Mouse (Mus musculus) telencephalon, adult 2 months (tissue): ENCODE results near the gene Slc8a1.

Source experiments
- DNase-seq: peaks from one replicate; pipeline ENCODE4 v3.0.0-alpha.2; 2011; ENCODE audit warnings: low read depth, low spot score

Slc8a1 gene

GRCm38 (mm10) chr17:81738311-81738755, at the start of gene Slc8a1:
Gene Slc8a1, minus strand, starts transcription at chr17:81738377.
- peak; percentile 76 for DNase-seq

DNA sequence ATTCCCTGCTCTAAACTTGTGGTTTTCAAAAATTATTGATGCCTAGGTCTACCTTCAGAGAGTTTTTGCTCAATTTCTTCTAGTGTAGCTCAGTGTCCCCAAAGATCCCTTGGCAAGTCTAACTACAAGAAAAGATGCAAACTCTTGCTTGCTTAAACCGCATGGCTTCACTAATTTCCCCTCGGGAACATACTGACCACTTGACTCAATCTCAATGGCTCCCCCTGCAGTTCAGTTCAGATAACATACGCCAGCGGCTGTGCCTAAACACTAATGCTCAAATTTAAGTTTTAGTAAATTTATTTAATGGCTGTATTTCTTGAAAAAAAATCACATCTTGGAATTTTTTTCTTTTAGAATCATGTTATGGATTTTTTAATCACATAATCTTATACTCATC, 49.2 kb upstream of the Slc8a1 start:
- DNase-seq, result no peak

DNA sequence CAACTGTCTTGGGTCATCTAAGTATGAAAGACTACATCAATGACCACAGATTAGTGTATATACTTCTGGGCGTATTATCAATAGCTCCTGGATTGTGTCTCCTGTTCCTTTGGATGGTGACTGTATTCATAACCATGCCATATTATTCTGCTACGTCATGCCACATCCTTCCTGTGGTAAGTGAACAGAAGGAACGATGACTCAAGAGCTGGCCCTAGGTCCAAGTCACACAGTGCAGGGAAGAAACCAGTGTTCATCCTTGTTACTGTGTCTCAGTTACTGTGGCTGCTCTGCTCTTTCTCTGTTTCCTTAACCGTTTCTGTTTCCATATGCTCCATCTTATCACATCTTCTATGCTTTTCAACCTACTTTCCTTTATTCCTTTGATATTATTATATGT, 44.1 kb upstream of the Slc8a1 start:
- DNase-seq, result no peak

DNA sequence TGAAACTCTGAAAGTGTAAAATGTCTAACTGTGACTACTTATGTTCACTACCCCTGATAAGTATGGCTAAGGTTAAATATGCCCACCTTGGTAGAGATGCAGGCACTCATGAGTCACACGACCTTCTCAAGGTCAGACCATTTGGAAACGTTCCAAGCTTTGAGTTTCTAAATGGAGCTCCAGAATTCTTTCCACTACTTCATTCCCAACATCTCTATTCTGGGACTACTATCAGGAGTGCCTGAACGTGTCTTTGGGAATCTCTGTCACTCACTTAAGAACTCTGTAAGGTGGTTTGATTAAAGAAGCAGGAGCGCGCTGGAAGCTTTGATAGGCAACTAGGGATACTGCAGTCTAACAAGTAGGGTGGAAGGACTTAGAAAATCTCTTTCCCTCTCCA, 43.3 kb upstream of the Slc8a1 start:
- DNase-seq, result no peak

GRCm38 (mm10) chr17:81779883-81780282, 41.7 kb upstream of the Slc8a1 start:
- DNase-seq, result no peak

GRCm38 (mm10) chr17:81750664-81751063, 12.5 kb upstream of the Slc8a1 start:
- DNase-seq, result no peak

DNA sequence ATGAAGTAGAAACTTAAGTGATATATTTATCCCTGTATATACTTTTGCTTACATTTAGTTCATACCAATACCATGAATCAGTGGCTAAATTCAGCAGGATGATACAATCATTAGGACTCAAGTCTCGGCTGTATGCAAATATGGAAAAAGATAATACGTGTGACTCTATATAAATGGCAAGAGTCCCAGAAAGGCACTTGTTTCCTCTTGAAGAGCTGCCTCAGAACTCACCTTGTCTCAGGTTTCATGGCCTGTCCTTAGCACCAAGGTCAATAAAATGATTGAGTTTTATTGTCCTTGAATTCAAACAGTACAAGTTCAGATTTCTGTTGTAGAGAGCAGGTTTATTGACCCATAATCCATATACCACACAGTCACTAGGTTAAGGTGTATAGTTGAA, 4.9 kb upstream of the Slc8a1 start:
- no peak for DNase-seq

DNA sequence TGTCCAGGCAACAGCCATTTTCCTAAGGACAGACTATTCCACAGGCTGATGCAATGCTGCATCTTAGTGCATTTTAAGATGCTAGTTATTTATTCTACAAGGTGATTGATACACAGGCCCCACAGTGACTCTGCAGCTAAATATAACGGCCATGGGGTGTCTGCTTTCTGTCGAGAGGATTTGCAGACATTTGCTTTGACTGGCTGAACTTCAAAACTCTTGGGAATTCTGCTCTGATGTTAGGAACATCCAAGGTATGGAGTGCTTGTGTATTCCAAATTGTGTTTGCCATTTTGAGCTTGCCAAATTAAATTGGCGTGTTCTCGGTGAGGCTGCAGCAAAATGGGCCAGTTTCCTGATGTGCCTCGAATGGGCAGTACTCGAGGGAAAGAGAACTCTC, 2.4 kb upstream of the Slc8a1 start:
- no peak for DNase-seq

DNA sequence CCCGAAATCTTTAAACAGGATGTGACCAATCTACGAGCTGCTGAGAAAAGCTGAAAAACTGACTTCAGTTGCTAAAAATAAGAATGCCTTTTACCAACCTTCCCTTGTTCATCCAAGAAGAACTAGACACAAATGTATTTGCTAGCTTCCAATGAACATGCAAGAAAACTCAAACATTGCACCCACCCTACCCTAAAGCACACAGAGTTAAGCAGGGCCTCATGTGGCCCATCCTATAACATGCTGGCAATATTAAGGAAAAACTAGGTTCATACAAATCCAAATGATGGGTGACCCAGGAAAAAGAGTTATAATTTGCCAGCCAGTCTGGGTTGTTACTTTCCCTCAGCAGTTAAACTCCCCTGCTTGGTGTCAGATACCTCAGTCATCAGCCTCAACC, 398 bp downstream of the Slc8a1 start:
- DNase-seq, result peak; percentile 19

GRCm38 (mm10) chr17:81737309-81737708, 868 bp downstream of the Slc8a1 start:
- DNase-seq, result peak; percentile 9

DNA sequence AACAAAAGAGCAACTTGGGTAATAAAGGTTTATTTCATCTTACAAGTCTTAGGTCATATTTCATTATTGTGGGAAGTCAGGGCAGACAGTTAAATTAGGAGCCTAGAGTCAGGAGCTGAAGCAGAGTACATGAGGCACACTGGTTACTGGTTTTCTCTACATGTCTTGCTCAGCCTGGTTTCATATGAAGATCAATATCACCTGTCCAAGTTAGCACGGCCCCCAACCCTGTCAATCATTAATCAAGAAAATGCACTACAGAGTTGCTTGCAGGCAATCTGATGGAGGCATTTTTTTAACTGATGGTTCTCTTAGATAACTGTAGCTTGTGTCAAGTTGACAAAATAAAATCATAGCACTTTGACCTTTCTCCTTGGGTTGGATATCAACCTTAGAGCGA, 2.6 kb downstream of the Slc8a1 start:
- no peak for DNase-seq

- DNase-seq, result no peak
Measured at GRCm38 (mm10) chr17:81729891-81730290, 8.3 kb downstream of the Slc8a1 start.

DNA sequence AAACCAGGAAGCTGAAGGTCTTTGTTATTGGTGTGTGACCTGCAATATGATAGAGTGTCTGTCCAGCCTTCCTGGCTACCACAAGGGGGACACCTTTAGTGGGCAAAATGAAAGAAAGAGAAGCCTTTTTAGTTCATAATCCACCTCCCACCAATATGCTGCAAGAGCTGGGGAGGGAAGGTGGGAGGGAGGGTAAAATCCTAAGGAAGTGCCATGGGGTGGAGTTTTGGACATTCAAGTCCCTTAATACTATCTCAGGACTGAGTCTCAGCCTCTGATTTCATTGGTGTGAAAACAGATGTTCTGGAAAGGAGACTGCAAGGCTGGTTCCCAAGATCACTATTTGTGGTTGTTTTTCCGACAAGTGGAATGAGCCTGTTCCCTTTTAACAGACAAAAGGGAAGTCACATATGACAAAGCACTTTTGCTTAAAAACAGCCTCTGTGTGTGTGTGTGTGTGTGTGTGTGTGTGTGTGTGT, 25.9 kb downstream of the Slc8a1 start:
- no peak for DNase-seq

DNA sequence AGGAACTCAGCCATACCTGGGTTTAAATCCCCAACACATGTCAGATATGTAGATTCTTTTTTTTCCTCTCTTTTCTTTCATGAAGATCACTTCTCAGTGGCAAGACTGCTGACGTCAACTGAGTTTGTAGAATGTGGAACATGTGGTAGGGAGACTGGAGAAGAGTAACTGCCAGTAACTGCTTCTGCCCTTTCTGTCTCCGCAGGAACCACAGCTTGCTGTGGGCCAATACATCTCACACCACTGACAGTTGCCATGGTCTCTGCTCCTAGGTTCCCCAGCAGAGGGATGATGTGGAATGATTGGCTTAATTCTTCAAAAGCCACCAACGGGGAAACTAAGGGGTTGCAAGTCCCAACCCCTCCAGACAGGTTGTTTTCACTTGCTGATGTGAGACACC, 33.4 kb downstream of the Slc8a1 start:
- no peak for DNase-seq

GRCm38 (mm10) chr17:81703258-81703657, 34.9 kb downstream of the Slc8a1 start:
- DNase-seq, result no peak

DNA sequence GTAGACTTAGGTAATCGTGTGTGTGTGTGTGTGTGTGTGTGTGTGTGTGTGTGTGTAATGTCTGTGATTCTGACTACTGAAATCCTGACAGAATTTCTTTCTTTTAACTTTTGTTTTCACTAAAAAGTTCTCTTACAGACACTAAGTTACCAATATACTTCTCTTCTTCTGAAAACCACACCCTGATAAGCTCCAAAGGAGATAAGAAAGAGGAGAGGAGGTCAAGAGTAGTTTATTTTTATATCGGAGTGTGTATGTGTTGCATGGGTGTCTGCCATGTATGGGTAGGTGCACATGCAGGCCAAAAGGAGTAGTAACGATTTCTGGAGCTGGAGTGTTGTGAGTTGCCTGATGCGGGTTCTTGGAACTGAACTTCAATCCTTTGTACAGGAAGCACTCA, 36.5 kb downstream of the Slc8a1 start:
- no peak for DNase-seq

GRCm38 (mm10) chr17:81698789-81699188, 39.4 kb downstream of the Slc8a1 start:
- no peak for DNase-seq

DNA sequence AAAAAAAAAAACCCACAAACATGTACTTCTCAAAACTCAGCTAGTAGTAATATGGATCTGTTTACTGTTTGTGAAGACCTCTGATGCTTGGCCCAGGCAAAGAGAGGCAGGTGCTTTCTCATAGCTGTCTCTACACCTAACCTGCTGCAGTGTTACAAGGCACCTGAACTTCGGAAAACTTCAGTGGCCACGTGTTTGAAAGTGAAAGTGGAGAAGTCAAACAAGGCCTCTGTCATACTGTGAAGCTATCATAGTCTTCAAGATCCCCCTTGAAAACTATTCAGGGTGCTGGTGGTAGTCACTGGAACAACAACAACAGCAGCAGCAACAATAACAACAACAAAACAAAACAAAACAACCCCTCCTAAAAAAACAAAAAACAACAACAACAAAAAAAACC, 40.5 kb downstream of the Slc8a1 start:
- DNase-seq, result no peak

DNA sequence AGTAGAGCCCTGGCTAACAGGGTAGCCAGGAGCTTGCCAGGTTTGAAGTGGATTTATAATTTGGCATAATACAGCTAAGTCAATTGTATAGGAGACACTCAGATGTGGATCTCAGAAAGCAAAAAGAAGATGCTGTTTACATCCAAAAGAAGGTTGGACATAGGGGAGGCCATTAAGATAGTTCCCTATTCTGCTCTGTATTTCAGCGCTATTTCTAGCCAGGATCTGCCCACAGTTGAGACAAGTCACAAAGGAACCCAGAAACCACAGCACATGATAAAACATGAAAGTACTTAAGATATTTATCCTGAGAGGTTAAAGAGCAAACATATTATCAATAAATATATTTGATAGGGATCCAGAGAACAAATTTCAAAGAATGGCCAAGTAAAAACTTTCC, 43.2 kb downstream of the Slc8a1 start:
- DNase-seq, result no peak

DNA sequence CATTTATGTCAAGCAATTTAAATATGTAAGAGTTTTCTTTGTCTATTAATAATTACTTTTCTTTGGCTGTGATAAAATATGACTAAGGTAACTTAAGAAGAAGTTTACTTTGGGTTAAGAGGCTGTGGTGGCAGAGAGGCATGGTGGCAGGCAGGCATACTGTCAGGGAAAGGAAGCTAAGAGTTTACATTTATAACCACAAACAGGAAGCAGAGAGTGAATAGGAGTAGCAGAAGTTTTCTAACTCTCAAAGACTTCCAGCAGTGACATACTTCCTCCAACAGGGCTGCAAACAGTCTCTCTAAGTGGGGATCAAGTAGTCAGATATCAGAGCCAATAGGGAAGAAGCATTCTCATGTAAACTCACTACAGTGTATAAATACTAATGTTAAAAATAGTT, 58.6 kb downstream of the Slc8a1 start:
- no peak for DNase-seq

- no peak for DNase-seq
Measured at GRCm38 (mm10) chr17:81677450-81677849, 60.7 kb downstream of the Slc8a1 start.

GRCm38 (mm10) chr17:81676203-81676602, 62.0 kb downstream of the Slc8a1 start:
- no peak for DNase-seq

GRCm38 (mm10) chr17:81671245-81671644, 66.9 kb downstream of the Slc8a1 start:
- DNase-seq, result no peak
